Mouse (Mus musculus): Measurements from ENCODE around the gene Fxr2. TPM values are rescaled to one million over a fixed set of nuclear protein-coding genes. Genes with fewer than 3 reads are reported as not detected.

Fxr2 gene
- total RNA-seq (2021), result 10 to 100 TPM; 69.2 to 71.6 TPM
- long read RNA-seq, experiment 1, transcript Fxr2-201 (17 exons, 2,951 nt), result major isoform, 108 of 133 reads
- long read RNA-seq, experiment 1, partial matches to known transcripts, result 11 of 133 reads
- long read RNA-seq, experiment 1, other reads (novel, unspliced or antisense), result 14 of 133 reads
- long read RNA-seq, experiment 2, transcript Fxr2-201 (17 exons, 2,951 nt), result major isoform, 97 of 122 reads
- long read RNA-seq, experiment 2, partial matches to known transcripts, result 11 of 122 reads
- long read RNA-seq, experiment 2, other reads (novel, unspliced or antisense), result 14 of 122 reads

DNA sequence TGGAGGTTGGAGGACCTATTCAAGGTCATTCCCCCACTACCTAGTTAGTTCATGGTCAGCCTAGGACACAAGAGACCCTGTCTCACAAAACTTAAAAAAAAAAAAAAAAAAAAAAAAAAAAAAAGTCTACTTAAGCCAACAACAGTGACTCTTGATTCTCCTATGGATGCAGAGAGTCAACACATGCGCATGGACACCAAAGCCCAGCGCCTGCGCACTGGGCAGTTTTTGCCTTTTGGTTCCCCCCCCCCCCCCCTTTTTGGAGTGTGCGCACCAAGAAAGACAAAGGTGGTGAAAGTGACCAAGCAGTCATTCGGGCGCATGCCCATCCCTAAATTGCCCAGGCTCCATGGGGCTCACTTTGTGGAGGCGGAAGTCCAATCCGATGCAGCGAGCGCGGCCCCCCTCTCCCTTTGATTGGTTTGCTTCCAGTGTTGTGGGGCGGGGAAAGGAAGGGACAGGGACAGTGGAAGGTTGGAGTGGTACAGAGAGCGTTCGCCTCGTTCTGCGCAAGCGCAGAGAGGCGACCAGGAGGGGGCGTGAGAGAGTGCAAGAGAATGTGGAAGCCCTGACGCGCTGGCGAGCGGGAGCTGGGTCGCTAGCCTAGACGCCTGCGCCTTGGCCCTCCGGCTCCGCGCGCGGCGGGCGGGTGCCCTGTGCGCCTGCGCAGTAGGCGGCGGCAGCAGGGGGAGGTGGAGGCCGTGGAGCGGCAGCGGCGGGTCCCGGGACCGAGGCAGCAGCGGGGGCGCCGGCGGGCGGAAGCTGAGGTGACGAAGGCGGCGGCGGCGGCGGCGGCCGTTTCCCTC lies at the start of gene Fxr2:
Gene Fxr2 (plus strand): TSS at position 707 of the 806 bp plus-strand sequence.
- peak; percentile 100 for DNase-seq
- intact Hi-C loops (cut with DNase I), result no loop called here

DNA sequence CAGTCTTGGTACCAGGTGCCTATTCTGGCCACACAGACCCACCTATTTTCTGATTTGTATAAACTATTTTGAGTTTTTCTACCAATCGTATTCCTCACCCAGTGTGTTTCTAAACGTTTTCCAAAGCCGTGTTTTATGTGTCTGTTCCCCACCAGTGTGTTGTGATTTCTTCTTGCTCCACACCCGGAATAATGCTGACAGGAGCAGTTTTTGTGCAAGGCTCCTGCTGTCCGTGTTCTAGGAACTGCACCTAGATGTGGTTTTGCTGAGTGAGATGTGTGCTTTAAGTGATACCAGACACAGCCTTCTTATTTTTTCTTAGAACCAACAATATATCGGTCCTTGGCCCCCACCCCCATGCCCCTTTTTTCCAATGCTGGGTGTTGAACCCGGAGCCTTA lies 48.8 kb upstream of the Fxr2 start:
- intact Hi-C loops (cut with DNase I), result no loop called here

DNA sequence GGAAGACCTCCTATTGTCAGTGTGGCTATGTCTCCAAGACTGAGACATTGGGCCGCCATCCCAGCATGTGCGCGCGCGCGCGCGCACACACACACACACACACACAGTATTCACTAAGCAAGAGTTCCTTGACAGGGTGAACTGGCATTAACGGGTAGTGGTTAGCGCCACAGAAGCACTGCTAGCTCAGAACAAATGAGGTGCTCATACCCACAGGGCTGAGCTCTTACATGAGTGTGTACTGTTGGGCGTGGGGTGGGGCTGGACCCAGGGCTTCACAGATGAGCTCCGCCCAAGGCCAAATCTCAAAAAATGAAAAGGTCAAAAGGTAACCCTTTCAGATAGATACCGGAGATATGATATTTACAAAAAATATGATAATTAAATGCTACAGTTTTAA lies 47.9 kb upstream of the Fxr2 start:
- DNase-seq, result no peak
- intact Hi-C loops (cut with DNase I), result no loop called here

More for the DNA sequence above, 48.8 kb upstream of the Fxr2 start:
- no peak for DNase-seq

DNA sequence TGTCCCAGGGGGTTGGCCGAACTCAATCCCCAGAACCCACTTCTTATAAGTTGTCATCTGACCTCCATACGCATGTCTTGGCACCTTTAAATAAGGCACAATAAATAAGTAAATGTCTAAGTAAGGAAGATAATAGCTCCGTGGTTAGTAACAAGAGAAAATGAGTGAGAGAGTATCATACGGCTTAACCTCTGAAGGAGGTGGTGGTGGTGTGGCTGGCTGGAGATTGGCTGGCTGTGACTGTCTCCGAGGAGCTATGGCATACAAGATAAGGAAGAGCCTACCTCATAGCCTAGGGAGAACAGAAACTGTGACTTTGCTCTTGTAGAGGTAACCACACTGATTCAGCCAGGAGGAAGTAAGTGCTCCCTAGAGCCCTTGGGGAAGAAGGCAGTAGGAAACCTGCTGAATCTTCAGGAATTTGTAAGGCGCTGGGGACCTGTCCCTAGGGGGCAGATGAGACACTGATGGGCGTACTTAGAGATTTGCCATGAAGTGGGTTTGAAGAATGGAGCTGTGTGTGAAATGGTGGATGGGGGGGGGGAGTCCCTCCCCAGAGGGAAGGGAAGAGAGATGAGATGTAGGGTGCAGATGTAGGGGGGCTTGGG lies 47.0 kb upstream of the Fxr2 start:
- intact Hi-C loops (cut with DNase I), result loop anchor here (2.0 kb wide), 1 partner anchor 15 kb away; no protein-coding TSS in a partner anchor
- DNase-seq, result no peak

DNA sequence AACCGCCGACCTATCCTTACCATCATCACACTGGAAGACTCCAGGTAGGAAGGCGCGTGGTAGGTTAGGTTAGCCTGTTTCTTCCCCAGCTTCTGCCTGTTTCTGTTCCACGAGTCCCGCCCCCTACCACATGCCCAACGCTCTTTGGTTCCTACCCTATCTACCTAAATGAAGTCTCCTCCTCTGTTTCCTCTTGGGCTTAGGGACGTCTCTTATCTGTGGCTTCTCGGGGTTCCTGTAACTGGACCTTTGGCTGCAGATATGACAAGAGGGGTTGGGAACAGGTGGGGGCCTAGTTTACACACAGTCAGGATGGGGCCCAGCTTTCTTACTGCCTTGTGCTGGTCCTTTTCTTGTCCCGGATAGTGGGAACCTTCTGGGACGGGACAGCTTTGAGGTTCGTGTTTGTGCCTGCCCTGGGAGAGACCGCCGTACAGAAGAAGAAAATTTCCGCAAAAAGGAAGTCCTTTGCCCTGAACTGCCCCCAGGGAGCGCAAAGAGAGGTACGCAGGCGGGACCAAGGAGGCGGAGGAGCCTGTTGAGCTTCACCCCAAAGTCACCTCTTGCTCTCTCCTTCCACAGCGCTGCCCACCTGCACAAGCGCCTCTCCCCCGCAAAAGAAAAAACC lies 43.5 kb upstream of the Fxr2 start:
- DNase-seq, result no peak
- intact Hi-C loops (cut with DNase I), result no loop called here

DNA sequence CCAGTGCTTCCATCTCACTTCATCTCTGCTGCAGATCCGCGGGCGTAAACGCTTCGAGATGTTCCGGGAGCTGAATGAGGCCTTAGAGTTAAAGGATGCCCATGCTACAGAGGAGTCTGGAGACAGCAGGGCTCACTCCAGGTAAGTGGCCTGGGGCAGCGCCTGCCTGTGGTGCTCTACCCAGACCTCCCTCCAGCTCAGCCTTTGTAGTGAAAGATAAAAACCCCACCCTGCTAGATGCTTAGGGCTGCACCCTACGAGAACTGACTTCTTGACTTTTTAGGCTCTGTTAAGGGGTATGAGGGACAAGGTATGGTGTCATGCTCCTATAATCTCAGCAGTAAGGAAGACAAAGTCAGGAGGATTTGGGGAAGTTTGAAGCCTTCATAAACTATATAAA lies 42.2 kb upstream of the Fxr2 start:
- DNase-seq, result no peak
- intact Hi-C loops (cut with DNase I), result no loop called here

DNA sequence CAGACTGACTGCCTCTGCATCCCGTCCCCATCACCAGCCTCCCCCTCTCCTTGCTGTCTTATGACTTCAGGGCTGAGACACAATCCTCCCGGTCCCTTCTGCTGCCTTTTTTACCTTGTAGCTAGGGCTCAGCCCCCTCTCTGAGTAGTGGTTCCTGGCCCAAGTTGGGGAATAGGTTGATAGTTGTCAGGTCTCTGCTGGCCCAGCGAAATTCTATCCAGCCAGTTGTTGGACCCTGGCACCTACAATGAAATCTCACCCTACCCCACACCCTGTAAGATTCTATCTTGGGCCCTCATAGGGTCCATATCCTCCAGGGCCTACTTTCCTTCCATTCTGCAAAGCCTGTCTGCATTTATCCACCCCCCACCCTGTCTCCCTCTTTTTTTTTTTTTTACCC lies 41.4 kb upstream of the Fxr2 start:
- DNase-seq, result no peak
- intact Hi-C loops (cut with DNase I), result no loop called here

DNA sequence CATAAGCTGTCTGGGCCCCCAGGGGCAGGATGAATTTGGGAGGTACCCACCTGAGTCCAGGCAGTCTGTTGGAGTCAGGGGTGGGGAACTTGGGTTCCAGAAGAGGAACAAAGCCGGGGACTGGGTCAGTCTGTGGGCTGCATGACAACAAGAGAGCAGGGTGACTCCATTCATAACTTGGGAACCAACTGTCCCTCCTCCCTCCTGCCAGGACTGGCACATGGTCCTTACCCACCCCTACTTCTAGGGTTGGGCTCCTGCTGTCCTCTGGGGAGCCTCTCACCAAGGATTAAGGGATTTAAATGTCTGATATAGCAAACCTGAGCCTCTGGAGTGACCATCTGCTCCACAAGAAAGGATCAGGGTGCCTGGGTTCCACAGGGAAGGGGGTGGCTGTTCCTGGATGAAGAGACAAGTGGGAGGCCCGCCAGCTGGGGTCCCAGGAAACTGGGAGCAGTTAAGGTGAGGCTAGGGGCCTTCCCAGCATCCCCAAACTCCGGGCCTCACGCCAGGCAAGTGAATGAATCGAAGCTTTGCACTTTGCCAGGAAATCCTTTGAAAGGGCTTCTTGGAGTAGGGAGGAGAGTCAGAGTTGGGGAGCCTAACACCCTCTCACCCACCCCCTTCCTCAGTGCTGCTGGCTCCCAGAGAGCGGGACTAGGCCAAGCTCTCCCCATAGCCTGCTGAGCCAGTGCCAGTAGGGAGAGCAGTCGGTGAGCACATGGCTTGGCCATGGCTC lies 40.7 kb upstream of the Fxr2 start:
- intact Hi-C loops (cut with DNase I), result no loop called here
- DNase-seq, result peak in 1 of 2 experiments; percentile 8

DNA sequence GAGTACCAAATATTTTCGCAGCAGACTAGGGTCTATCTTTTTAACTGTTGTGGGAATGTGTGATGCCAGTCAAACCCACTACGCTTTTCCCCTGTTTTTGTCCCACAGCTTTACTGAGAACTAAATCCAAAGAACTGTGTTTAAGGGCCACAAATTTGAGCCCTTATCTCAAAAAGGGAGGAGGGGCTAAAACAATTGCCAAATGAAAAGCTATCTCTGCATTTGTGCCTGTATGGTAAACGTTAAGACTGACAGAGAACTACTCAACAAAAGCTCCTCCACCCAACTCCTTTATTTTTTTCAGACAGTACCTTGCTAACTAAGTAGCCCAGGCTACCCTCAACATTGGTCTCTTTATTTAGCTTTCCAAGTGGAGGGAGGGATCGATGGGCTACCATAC lies 40.0 kb upstream of the Fxr2 start:
- intact Hi-C loops (cut with DNase I), result no loop called here

DNA sequence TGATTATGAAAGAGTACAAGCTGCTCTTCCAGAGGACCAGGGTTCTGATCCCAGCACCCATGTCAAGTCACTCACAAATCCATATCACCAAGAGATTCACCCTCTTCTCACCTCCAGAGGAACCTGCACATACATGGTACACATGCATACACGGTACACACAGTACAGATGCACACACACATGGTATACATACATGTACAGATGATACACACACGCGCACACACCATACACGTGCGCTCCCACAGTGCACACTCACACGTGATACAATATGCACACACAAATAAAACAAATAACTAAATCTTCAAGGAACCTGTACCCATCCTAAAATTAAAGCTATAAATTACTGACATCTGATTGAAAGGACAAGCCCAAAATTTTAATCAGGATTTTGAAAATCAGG lies 37.9 kb upstream of the Fxr2 start:
- intact Hi-C loops (cut with DNase I), result no loop called here
- no peak for DNase-seq

More for the DNA sequence above, 40.0 kb upstream of the Fxr2 start:
- no peak for DNase-seq

DNA sequence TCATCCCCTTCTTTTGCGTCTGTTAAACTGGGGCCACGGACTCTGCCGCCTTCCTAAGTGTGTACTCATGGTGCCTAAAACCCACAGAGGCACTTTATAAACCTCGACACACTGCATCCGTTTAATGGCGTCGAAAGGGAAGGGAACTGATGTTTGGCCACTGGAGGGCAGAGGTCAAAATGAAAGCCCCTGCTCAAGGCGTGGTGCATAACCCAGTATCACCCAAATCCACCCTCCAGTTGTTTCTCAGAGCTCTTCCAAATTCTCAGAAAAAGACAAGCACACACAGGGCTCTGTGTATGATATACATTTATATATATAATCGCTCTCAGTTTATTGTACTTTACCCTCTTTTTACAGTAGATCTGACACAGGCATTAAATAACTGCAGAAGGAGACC lies 33.4 kb upstream of the Fxr2 start:
- no peak for DNase-seq
- intact Hi-C loops (cut with DNase I), result no loop called here

DNA sequence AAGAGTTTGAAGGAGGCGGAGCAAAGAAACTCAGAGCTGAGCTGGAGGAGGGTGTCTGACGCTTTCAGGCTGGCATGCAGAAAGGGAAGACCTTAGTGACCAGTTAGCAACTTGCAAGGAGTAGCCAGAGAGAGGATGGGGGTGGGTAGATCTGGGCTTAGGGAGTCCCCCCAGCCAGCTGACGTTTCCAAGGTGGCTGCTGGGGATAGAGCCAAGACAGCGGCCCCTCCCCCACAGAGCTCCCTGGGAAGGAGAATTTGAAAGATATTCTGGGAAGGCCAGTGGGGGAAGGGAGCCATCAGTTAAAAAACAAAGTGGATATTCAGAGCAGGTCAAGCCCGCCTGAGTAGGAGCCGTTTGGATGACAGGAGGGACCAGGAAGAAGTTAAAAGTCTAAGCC lies 32.7 kb upstream of the Fxr2 start:
- DNase-seq, result peak; percentile 62 to 80
- intact Hi-C loops (cut with DNase I), result loop anchor here (2.0 kb wide), 1 partner anchor 13 kb away; no protein-coding TSS in a partner anchor

DNA sequence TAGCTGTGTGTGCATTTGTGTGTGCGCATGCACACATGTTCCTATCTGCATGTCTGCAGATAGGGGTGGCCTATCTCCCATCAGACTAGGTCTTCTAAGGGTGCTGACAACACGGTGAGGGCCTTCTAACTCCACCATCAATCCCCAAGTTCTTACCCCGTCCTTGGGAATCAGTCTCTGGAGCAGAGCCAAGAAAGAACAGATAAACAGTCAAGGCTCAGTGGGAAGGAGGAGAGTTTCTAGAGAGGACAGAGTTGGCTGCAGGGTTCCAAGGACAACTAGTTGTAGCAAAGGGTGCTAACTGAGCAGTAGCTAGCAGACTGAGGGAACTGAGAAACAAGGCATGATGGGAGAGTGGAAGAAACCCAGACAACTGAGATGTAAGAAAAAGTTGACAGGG lies 31.0 kb upstream of the Fxr2 start:
- no peak for DNase-seq
- intact Hi-C loops (cut with DNase I), result loop anchor here (2.0 kb wide), 1 partner anchor 15 kb away; no protein-coding TSS in a partner anchor

DNA sequence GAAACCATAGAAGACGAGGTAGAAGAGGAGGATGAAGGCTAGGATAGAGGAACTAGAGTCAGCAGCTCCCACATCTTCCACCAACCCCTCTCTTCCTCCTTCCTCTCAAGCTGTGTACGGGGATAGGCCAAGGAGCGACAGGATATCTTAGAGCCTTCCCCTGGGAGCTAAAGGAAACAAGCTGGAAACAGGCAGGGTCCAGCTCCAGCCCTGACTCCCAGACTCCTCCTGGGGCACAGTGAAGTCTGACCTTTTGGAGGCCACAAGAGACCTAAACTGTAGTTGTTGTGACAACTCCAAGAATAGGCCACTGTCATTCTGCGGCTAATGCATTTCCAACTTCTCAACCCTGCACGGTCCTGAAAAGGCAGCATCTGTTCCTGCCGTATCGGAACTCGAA lies 29.3 kb upstream of the Fxr2 start:
- DNase-seq, result peak in 1 of 2 experiments; percentile 42
- intact Hi-C loops (cut with DNase I), result no loop called here

DNA sequence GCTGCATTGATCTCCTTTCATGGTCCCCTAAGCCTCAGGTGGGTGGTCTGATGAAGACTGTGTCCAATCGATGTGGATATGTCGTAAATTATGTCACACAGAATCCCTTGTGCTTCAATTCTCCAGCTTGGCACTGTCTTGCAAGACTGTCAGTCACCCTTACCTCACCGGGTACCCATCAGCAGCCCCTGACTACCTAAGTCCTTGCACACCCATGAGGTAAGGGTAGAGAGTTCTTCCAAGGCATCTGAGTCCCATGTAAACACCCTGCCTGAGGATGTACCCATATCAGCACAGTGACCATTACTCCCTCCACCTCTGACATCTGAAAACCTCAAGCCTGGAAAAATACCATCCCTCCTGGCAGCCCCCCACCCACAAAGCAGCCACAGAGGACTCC lies 28.4 kb upstream of the Fxr2 start:
- no peak for DNase-seq
- intact Hi-C loops (cut with DNase I), result loop anchor here (2.0 kb wide), 1 partner anchor 24 kb away; the partner anchor contains the start of genes Trp53 and Wrap53

DNA sequence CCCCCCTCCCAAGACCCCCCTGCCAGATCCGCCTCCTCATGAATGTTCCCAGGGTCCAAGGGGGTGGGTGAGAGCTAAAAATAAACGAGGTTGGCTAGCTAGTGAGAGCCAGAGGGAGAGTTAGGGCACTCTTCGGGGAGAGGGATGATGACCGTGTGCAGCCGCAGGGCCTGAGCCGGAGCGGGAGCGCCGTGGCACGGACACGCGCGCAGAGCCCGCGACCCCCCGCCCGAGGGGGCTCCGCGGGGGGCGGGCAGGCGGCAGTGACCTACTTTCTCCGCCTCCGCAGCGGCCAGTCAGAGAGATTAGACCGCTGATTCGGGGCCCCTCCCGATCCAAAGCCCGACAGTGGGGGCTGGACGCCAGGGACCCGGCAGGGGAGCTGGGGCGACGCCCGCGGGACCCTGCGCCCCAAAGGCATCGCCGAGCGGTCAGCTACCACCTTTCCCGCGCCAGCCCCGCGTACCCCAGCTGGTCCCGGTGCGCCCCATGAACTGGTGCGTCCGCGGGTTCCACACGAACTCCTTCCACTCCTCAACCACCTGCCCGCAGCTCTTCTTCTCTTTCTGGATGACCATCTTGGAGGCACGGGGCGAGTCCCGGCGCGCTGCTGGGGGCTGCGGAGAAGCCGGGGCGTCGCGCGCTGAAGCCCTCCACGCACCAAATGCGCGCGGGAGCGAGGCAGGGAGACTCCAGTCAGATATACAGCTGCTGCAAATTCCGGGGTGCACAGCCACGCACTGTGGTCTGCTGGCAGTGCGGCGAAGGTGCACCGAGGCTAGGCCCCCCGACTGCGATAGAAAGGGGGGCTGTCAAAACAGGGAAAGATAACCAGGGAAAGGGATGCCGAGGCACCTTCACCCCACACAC lies 27.8 kb upstream of the Fxr2 start:
- peak; percentile 34 to 39 for DNase-seq
- intact Hi-C loops (cut with DNase I), result loop anchor here (2.0 kb wide), 1 partner anchor 24 kb away; the partner anchor contains the start of genes Trp53 and Wrap53

DNA sequence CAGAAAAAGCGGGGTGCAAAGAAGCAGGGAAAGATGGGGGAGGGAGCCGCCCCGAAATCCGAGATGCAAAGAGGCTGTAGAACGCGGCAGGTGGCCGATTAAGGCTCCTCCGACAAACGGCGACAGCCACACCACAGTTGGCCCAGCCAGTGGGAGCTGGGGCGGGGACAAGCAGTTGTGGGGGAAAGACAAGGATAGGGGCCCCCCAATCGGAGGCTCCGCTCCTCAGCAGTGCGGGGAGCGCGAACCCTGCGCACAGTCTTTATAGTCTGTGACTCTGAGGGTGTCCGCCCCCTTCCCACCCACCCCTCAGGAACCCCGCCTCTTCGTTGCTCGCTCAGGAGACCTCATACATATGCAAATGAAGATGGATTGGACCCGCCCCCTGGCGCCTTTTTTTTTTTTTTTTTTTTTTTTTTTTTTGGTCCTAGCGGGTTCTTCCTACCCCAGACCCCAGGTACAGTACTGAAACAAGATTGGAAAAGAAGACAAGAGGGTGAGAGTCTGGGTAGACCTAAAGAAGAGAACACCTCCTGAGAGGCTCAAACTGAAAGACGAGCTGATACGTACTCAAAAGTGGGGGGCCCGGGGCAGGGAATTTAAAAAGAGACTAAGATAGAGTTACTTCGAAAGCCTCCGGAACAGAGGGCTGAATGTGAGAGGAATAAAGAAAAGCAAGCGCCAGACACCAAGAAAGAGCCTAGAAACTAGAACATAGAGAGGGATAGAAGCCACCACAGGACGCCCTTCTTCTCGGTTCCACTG lies 26.9 kb upstream of the Fxr2 start, which contains the start of gene Atp1b2:
Gene Atp1b2 (minus strand): TSS at position 217 of the 765 bp plus-strand sequence.
- intact Hi-C loops (cut with DNase I), result loop anchor here (2.0 kb wide), 1 partner anchor 25 kb away; the partner anchor contains the start of genes Trp53 and Wrap53
- DNase-seq, result peak; percentile 71 to 76

DNA sequence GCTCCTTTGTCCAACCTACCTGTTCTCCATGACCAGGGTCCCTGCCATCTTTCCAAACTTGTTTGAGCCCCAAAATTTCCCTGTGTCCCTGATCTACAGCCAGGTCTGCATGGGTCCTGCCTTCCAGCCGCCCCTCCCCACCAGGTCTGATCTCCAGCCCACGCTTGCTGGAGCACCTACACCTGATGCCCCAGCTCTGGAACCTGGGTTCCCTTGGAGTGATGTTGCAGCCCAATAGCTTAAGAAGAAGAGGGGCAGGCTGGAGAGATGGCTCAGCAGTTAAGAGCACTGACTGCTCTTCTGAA lies 26.3 kb upstream of the Fxr2 start:
- intact Hi-C loops (cut with DNase I), result no loop called here
- DNase-seq, result no peak

Data from heart, postnatal 14 days (tissue).